Mouse (Mus musculus): ENCODE results near the gene Rftn1. TPM values are rescaled to one million over a fixed set of nuclear protein-coding genes. Genes with fewer than 3 reads are reported as not detected.

Rftn1 gene
- total and polyA plus RNA-seq, 3 experiments, result 52.5 to 80.6 (median 60.5) TPM

- Histone ChIP-seq H3K4me1 (ENCODE audit: control insufficient read depth in 1 of 2, insufficient read depth in 2 of 2) (peaks cover 16 to 100% of the 10 kb centered on the region in 2 experiments), H3K27ac (ENCODE audit: insufficient read depth, low read depth) (peak overlapping the region; percentile 16; the same call in 1 of the 2 replicates), H3K9ac (ENCODE audit: insufficient read depth, low read depth) (no peak overlapping the region), H3K4me3 (replicated peaks in 1 of 3; ENCODE audit: low read depth in 2 of 3, low read length in 2 of 3, poor library complexity in 1 of 3) (no peak overlapping the region), H3K9me3 (replicated peaks; ENCODE audit: low read length) (no peaks in the 10 kb centered on the region), H3K36me3 (replicated peaks in 1 of 2; ENCODE audit: control insufficient read depth in 1 of 2, insufficient read depth in 1 of 2, low read length in 1 of 2) (peaks cover 82 to 100% of the 10 kb centered on the region in 2 experiments), H3K79me2 (replicated peaks; ENCODE audit: control insufficient read depth, extremely low read depth, insufficient read depth, poor library complexity, severe bottlenecking) (peaks cover 98% of the 10 kb centered on the region), H3K4me2 (ENCODE audit: insufficient read depth, low read depth, poor library complexity, severe bottlenecking) (no peak overlapping the region), H3K27me3 (replicated peaks) (no peaks in the 10 kb centered on the region)
- no peak for DNase-seq (ENCODE audit: extremely low read depth)
- dilution Hi-C loops (cut with MboI; ENCODE audit: extremely low pct_ligation_motif_present, extremely low pct_unique_long_range_greater_than_20kb, low sequenced_read_pairs) (no loop called here), in situ Hi-C loops (cut with MboI; ENCODE audit: low pct_ligation_motif_present, low pct_unique_long_range_greater_than_20kb, low sequenced_read_pairs) (no loop called here)
- TF ChIP-seq IRF4 (IDR thresholded peaks at IDR 0.05; ENCODE audit: low read depth, low read length) (no peak), MXI1 (IDR thresholded peaks at IDR 0.05; ENCODE audit: low read depth, low read length) (no peak), JUND (conservative IDR thresholded peaks at IDR 0.05; ENCODE audit: low read depth, low read length) (no peak), HCFC1 (IDR thresholded peaks at IDR 0.05; ENCODE audit: low read depth, low read length) (no peak), ZNF384 (IDR thresholded peaks at IDR 0.05; ENCODE audit: low read depth, low read length) (no peak), JUN (IDR thresholded peaks at IDR 0.05; ENCODE audit: insufficient read depth, low read depth, low read length) (no peak), BHLHE40 (IDR thresholded peaks at IDR 0.05; ENCODE audit: low read depth, low read length) (no peak), ZMIZ1 (IDR thresholded peaks at IDR 0.05; ENCODE audit: low read depth, low read length) (no peak), GABPA (IDR thresholded peaks at IDR 0.05; ENCODE audit: insufficient replicate concordance, low read depth, low read length) (no peak)
Measured at GRCm38 (mm10) chr17:50125245-50125798, 65.2 kb downstream of the Rftn1 start.

DNA sequence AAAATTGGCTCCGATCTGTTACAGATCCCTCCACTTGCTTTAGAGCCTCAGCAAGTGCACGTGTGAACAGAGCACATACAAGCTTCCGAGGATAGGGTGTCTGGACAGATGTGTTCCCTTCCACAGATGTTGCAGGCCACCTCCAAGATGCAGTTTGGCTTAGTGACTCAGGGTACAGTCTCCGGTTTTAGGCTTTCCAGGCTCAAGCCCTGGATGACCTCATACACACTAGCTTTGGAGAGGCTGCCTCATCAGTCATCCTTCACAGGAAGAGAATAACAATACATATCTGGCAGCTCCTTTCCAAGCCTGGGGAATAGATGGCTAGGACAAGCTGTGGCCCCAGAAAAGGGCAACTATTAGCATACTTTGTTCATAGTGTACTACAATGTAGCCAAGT lies 65.8 kb downstream of the Rftn1 start:
- dilution Hi-C loops (cut with MboI; ENCODE audit: extremely low pct_ligation_motif_present, extremely low pct_unique_long_range_greater_than_20kb, low sequenced_read_pairs), result no loop called here
- no peak overlapping the region for H3K4me2 ChIP-seq (ENCODE audit: insufficient read depth, low read depth, poor library complexity, severe bottlenecking)
- H3K27me3 ChIP-seq (replicated peaks), result no peaks in the 10 kb centered on the region
- in situ Hi-C loops (cut with MboI; ENCODE audit: low pct_ligation_motif_present, low pct_unique_long_range_greater_than_20kb, low sequenced_read_pairs), result no loop called here
- no peak overlapping the region for H3K4me3 ChIP-seq (replicated peaks in 1 of 3; ENCODE audit: low read depth in 2 of 3, low read length in 2 of 3, poor library complexity in 1 of 3)
- no peak overlapping the region for H3K9ac ChIP-seq (ENCODE audit: insufficient read depth, low read depth)
- H3K79me2 ChIP-seq (replicated peaks; ENCODE audit: control insufficient read depth, extremely low read depth, insufficient read depth, poor library complexity, severe bottlenecking), result peaks cover 98% of the 10 kb centered on the region
- no peak for TF ChIP-seq RAD21 (IDR thresholded peaks at IDR 0.05; ENCODE audit: low read depth, low read length)
- TF ChIP-seq NELFE (IDR thresholded peaks at IDR 0.05; ENCODE audit: low read depth, low read length), result no peak
- no peak for TF ChIP-seq MYC (IDR thresholded peaks at IDR 0.05; ENCODE audit: low read depth, low read length)
- TF ChIP-seq UBTF (IDR thresholded peaks at IDR 0.05; ENCODE audit: low read depth, low read length), result no peak
- TF ChIP-seq TBP (conservative IDR thresholded peaks at IDR 0.05; ENCODE audit: low read depth, low read length), result no peak
- no peak for TF ChIP-seq MAFK (IDR thresholded peaks at IDR 0.05; ENCODE audit: insufficient replicate concordance, low read length)
- TF ChIP-seq JUND (conservative IDR thresholded peaks at IDR 0.05; ENCODE audit: low read depth, low read length), result no peak
- TF ChIP-seq MXI1 (IDR thresholded peaks at IDR 0.05; ENCODE audit: low read depth, low read length), result no peak
- H3K27ac ChIP-seq (ENCODE audit: insufficient read depth, low read depth), result no peak overlapping the region
- peaks cover 18 to 99% of the 10 kb centered on the region in 2 experiments for H3K4me1 ChIP-seq (ENCODE audit: control insufficient read depth in 1 of 2, insufficient read depth in 2 of 2)
- peaks cover 81 to 100% of the 10 kb centered on the region in 2 experiments for H3K36me3 ChIP-seq (replicated peaks in 1 of 2; ENCODE audit: control insufficient read depth in 1 of 2, insufficient read depth in 1 of 2, low read length in 1 of 2)
- no peak for DNase-seq (ENCODE audit: extremely low read depth)
- no peaks in the 10 kb centered on the region for H3K9me3 ChIP-seq (replicated peaks; ENCODE audit: low read length)
